Mouse (Mus musculus) neural tube, embryonic 14.5 days (tissue): ENCODE measurements around the gene Rab36. TPM values are rescaled to one million over a fixed set of nuclear protein-coding genes. Genes with fewer than 3 reads are reported as not detected.

ENCODE experiments used
- ATAC-seq: fragments of 200-750 bp; cut with Nextera tagmentation; 2 replicates; pipeline ENCODE4 v1.8.0; 2017; ENCODE audit warnings: low read depth, mild to moderate bottlenecking, moderate TSS enrichment, moderate library complexity
- H3K27ac ChIP-seq: fragments of 300-500 bp; sonication (generic); 2 replicates; pipeline ENCODE4 v1.5.1; 2014; ENCODE audit warnings: low read depth, mild to moderate bottlenecking, control low read depth, low read length, moderate library complexity, mixed read lengths
- H3K27me3 ChIP-seq: fragments of 300-500 bp; sonication (generic); 2 replicates; pipeline ENCODE4 v1.6.1; 2014; ENCODE audit warnings: low read length; ENCODE audit not compliant: control insufficient read depth, insufficient read depth
- H3K36me3 ChIP-seq: fragments of 300-500 bp; sonication (generic); 2 replicates; pipeline ENCODE4 v1.6.1; 2014; ENCODE audit warnings: low read length, mixed read lengths; ENCODE audit not compliant: control insufficient read depth, insufficient read depth
- H3K4me1 ChIP-seq: fragments of 300-500 bp; sonication (generic); 2 replicates; pipeline ENCODE4 v1.6.1; 2014; ENCODE audit warnings: low read length; ENCODE audit not compliant: control insufficient read depth, insufficient read depth
- H3K4me2 ChIP-seq: fragments of 300-500 bp; sonication (generic); 2 replicates; pipeline ENCODE4 v1.6.1; 2014; ENCODE audit warnings: mild to moderate bottlenecking, low read depth, low read length, control low read depth
- H3K4me3 ChIP-seq: fragments of 300-500 bp; sonication (generic); 2 replicates; pipeline ENCODE4 v1.5.1; 2014; ENCODE audit warnings: low read depth, low read length, control low read depth, mixed read lengths
- H3K9ac ChIP-seq: fragments of 300-500 bp; sonication (generic); replicated peaks from 2 replicates; pipeline ENCODE4 v1.6.1; 2014; ENCODE audit warnings: low read depth, mild to moderate bottlenecking, control low read depth, low read length, mixed read lengths
- H3K9me3 ChIP-seq: fragments of 300-500 bp; sonication (generic); 2 replicates; pipeline ENCODE4 v1.6.1; 2016; ENCODE audit warnings: low read length; ENCODE audit not compliant: control insufficient read depth
- WGBS: fragments of 180-500 bp; shearing (Covaris S2); extraction: QIAGEN DNeasy Blood & Tissue Kit; methylation state at CpG from one replicate; pipeline ENCODE4 v1.1.7; 2014; 5-methylcytosine and 5-hydroxymethylcytosine counted together
- polyA plus RNA-seq: library from polyadenylated mRNA; unstranded; fragments of >200 nt; fragmentation: Nextera tagmentation; extraction: Ambion mirVana; gene quantifications from 2 replicates; pipeline ENCODE4 v1.2.1, GENCODE M21; 2014

Rab36 gene
- polyA plus RNA-seq, 1 experiment from 2014 or later, result 18.8 TPM

GRCm38 (mm10) chr10:75006889-75007662, 29.8 kb upstream of the Rab36 start:
- 42% methylated on average over 8 of the region's 8 CpGs for WGBS
- peak; percentile 69 for ATAC-seq
- no peak overlapping the region; the same call in 1 of the 2 replicates for H3K27ac ChIP-seq

DNA sequence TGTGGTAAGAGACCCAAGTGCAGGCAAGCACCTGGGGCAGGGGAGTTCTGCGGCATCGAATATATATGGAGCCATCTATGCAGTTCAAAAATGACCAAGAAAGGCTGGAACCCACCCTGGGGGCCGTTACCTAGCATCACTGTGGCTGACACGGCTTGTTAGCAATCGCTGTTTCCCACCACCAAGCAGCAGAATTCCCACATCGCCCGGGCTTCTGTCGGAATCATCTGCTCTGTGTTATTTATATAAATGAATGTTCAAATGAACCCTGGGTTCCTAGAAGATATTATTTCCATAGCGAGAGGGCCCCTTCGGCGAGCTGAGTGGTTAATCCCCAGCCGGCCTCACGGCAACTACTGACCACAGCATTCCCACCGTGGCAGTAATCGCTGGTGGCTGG, 26.2 kb upstream of the Rab36 start:
- no peak overlapping the region for H3K4me3 ChIP-seq
- H3K4me2 ChIP-seq, result no peak overlapping the region
- H3K9me3 ChIP-seq, result no peaks in the 10 kb centered on the region
- no peak overlapping the region for H3K27ac ChIP-seq
- peaks cover 14% of the 10 kb centered on the region for H3K4me1 ChIP-seq
- 80% methylated on average over 15 of the region's 15 CpGs for WGBS
- ATAC-seq, result no peak
- no peaks in the 10 kb centered on the region for H3K27me3 ChIP-seq
- H3K9ac ChIP-seq, result no peak overlapping the region
- H3K36me3 ChIP-seq, result no peaks in the 10 kb centered on the region; the same call in 1 of the 2 replicates

More at GRCm38 (mm10) chr10:75006889-75007662, 29.8 kb upstream of the Rab36 start:
- H3K4me2 ChIP-seq, result no peak overlapping the region
- H3K27me3 ChIP-seq, result no peaks in the 10 kb centered on the region
- no peak overlapping the region for H3K4me3 ChIP-seq
- peaks cover 14% of the 10 kb centered on the region for H3K4me1 ChIP-seq
- no peaks in the 10 kb centered on the region for H3K9me3 ChIP-seq
- H3K9ac ChIP-seq, result no peak overlapping the region
- H3K36me3 ChIP-seq, result no peaks in the 10 kb centered on the region

GRCm38 (mm10) chr10:75015465-75015864, 21.4 kb upstream of the Rab36 start:
- H3K4me3 ChIP-seq, result no peak overlapping the region
- 71% methylated on average over 14 of the region's 14 CpGs for WGBS
- no peak for ATAC-seq
- H3K9me3 ChIP-seq, result no peaks in the 10 kb centered on the region
- no peaks in the 10 kb centered on the region for H3K27me3 ChIP-seq
- no peak overlapping the region for H3K27ac ChIP-seq
- no peak overlapping the region for H3K9ac ChIP-seq
- H3K4me2 ChIP-seq, result no peak overlapping the region
- 0 out of 2 replicates have a peak, but pooled peaks cover 3% of the 10 kb centered on the region for H3K4me1 ChIP-seq
- no peaks in the 10 kb centered on the region; the same call in 1 of the 2 replicates for H3K36me3 ChIP-seq

DNA sequence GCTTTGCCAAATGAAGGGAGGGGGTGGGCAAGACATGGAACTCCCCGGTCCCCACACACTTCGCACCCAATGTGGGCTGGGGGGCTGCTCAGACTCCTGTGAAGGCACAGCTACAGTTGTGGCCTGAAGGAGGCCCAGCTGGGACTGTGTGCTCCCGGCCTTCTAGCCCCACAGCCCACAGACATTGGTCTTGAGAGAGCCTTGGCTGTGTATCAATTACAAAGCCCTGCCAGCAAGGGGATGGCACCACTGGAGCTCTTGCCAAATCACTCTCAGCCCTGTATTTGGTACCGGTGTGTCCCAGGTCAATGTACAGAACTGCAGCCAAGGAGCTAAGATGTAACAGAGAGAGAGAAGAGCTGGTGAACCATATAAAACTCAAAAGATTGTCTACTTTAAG, 20.4 kb upstream of the Rab36 start:
- no peaks in the 10 kb centered on the region; the same call in 1 of the 2 replicates for H3K36me3 ChIP-seq
- ATAC-seq, result no peak
- WGBS, result 73% methylated on average over 4 of the region's 4 CpGs
- H3K9ac ChIP-seq, result no peak overlapping the region
- no peak overlapping the region for H3K4me2 ChIP-seq
- H3K27ac ChIP-seq, result no peak overlapping the region
- no peaks in the 10 kb centered on the region for H3K27me3 ChIP-seq
- H3K4me3 ChIP-seq, result no peak overlapping the region
- H3K4me1 ChIP-seq, result no peaks in the 10 kb centered on the region
- no peaks in the 10 kb centered on the region for H3K9me3 ChIP-seq

- H3K9me3 ChIP-seq, result no peaks in the 10 kb centered on the region
- no peak overlapping the region for H3K27ac ChIP-seq
- no peaks in the 10 kb centered on the region for H3K27me3 ChIP-seq
- no peak overlapping the region for H3K4me3 ChIP-seq
- no peak overlapping the region for H3K9ac ChIP-seq
- no peak for ATAC-seq
- H3K4me1 ChIP-seq, result no peaks in the 10 kb centered on the region
- H3K36me3 ChIP-seq, result no peaks in the 10 kb centered on the region
- WGBS, result 86% methylated on average over 2 of the region's 2 CpGs
- no peak overlapping the region for H3K4me2 ChIP-seq
These were observed 16.6 kb upstream of the Rab36 start for GRCm38 (mm10) chr10:75020271-75020670.

DNA sequence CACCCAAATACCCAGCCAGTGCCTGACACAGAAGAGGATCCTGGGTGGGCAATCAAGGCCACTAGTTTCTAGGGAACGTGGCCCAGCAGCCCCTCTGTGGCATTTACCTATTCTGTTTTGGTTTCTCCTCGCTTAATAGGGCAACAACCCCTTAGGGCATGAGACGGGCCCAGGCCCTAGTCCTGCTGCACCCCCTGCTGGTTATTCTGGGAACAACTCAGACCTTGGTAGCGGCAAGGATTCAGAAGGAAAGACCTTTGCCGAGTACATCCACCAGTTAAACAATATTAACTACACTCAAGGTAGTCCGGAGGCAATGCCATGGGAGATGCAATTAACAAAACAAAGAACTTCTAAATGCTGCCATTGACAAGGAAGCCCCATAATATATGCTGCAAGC, 15.7 kb upstream of the Rab36 start:
- WGBS, result 7% methylated on average over 6 of the region's 6 CpGs
- Histone ChIP-seq H3K36me3 (no peaks in the 10 kb centered on the region), H3K9me3 (no peaks in the 10 kb centered on the region), H3K4me1 (no peaks in the 10 kb centered on the region), H3K9ac (no peak overlapping the region), H3K4me3 (no peak overlapping the region), H3K27ac (no peak overlapping the region), H3K27me3 (no peaks in the 10 kb centered on the region), H3K4me2 (no peak overlapping the region)
- ATAC-seq, result peak; percentile 52; the same call in 1 of the 2 replicates

GRCm38 (mm10) chr10:75026491-75026890, 10.4 kb upstream of the Rab36 start:
- Histone ChIP-seq H3K36me3 (no peaks in the 10 kb centered on the region), H3K9ac (no peak overlapping the region), H3K4me1 (no peaks in the 10 kb centered on the region), H3K9me3 (no peaks in the 10 kb centered on the region), H3K27ac (no peak overlapping the region), H3K4me3 (no peak overlapping the region), H3K27me3 (no peaks in the 10 kb centered on the region), H3K4me2 (no peak overlapping the region)
- WGBS, result 42% methylated on average over 8 of the region's 8 CpGs
- ATAC-seq, result peak; percentile 51; the same call in 1 of the 2 replicates

- no peaks in the 10 kb centered on the region for H3K9me3 ChIP-seq
- no peak for ATAC-seq
These were observed 8.1 kb upstream of the Rab36 start for GRCm38 (mm10) chr10:75028743-75029142.

GRCm38 (mm10) chr10:75029677-75030076, 7.2 kb upstream of the Rab36 start:
- H3K9me3 ChIP-seq, result no peaks in the 10 kb centered on the region
- H3K27me3 ChIP-seq, result no peaks in the 10 kb centered on the region
- H3K27ac ChIP-seq, result no peak overlapping the region
- H3K4me3 ChIP-seq, result no peak overlapping the region
- no peak overlapping the region for H3K4me2 ChIP-seq
- no peaks in the 10 kb centered on the region for H3K36me3 ChIP-seq
- WGBS, result 93% methylated on average over 3 of the region's 3 CpGs
- peaks cover 11% of the 10 kb centered on the region for H3K4me1 ChIP-seq
- ATAC-seq, result no peak
- no peak overlapping the region for H3K9ac ChIP-seq

More at GRCm38 (mm10) chr10:75028743-75029142, 8.1 kb upstream of the Rab36 start:
- Histone ChIP-seq H3K4me3 (no peak overlapping the region), H3K27me3 (no peaks in the 10 kb centered on the region), H3K4me2 (no peak overlapping the region), H3K36me3 (no peaks in the 10 kb centered on the region), H3K4me1 (peaks cover 11% of the 10 kb centered on the region), H3K27ac (no peak overlapping the region), H3K9ac (no peak overlapping the region)
- WGBS, result 87% methylated on average over 8 of the region's 8 CpGs
